Mouse (Mus musculus) brain, embryonic 18.5 days (tissue): Measurements from ENCODE around the gene Nkapl.

Source experiments
- DNase-seq: peaks from one replicate; pipeline ENCODE4 v3.0.0-alpha.2; 2012; ENCODE audit warnings: low read depth, low spot score

Nkapl gene

GRCm38 (mm10) chr13:21435476-21435875 is 32.8 kb downstream of the Nkapl start:
- no peak for DNase-seq

DNA sequence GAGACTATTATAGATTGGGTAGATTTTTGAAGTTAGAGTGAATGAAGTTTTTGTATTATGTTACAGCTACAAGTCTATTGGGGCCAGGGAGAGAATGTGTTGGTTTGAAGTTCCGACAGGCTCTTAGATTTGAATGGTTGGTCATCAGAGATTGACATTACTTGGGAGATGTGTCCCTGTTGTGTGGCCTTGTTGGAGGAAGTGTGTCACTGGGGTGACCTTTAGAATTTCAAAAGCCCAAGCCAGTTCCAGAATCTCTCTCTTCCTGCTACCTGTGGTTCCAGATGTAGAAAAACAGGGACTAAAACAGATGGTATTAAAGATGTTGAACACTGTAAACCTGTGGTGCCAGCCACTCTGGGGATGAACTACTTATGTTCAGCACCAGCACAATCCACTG is 40.7 kb downstream of the Nkapl start:
- DNase-seq = no peak

DNA sequence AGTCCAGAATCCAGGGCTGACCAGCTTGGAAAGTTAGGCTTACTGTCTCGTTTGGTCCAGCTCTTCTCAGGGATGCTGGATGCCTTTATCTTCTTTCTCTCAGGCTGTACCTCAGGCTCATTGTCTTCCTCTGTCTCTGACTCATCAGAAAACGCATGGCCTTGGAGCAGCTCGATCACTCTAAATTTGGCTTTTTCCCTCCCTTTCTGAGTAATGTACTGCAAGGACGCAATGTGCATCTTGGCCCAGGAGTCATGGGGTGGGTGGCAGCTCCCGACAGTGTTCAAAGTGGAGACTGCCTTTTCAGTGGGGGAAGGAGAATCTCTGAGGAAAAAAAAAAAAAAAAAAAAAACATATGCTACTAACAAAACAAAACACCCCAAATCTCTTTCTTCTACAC is 45.0 kb downstream of the Nkapl start:
- DNase-seq = no peak

GRCm38 (mm10) chr13:21418865-21419264 is 49.4 kb downstream of the Nkapl start:
- DNase-seq = no peak

GRCm38 (mm10) chr13:21417298-21418010 is 50.9 kb downstream of the Nkapl start:
- no peak for DNase-seq
